Mouse (Mus musculus): ENCODE data around the gene Scg5.

The Scg5 gene

DNA sequence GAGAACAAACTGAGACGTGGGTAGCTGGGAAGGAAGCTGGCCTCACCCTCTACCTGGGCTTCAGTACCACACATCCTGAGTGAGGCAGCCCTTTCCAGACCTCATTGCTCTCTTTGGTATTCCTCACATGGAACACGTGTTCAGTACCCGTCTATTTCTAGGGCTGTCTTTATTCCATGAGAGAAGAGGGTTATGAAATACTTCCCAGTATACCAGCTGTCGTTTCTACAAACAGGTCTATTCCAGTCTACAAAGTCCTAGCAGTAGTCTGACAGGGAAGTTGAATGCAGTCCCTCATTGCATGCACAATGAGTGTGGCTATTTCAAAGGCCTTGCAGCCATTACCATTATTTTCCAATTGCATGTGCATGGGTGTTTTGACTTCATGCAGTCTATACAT is 23.2 kb downstream of the Scg5 start:
- DNase-seq = no peak

DNA sequence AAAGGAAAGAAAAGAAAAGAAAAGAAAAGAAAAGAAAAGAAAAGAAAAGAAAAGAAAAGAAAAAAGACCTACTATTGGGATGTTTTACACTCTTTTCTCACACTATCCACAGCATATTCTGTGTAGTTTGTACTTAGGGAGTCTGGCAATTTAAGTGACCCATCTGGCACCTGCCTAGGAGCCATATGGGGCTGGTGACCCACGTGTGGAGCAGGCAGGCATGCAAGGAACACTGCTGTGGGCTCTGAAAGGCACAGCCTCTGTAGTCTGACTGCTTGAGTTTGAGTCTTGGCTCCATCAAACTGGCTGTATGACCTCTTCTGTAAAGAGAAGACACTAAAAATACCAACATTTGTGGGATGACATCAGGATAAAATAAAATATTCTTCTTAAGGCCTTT is 25.2 kb downstream of the Scg5 start:
- DNase-seq = no peak

- no peak for DNase-seq
Observed at GRCm38 (mm10) chr2:113800846-113801245, 28.1 kb downstream of the Scg5 start.

- DNase-seq = no peak
Observed at GRCm38 (mm10) chr2:113798605-113799004, 30.3 kb downstream of the Scg5 start.

- no peak for DNase-seq
Observed at GRCm38 (mm10) chr2:113795186-113795585, 33.7 kb downstream of the Scg5 start.

- no peak for DNase-seq
Observed at GRCm38 (mm10) chr2:113793521-113793920, 35.4 kb downstream of the Scg5 start.

GRCm38 (mm10) chr2:113788821-113789387 is 40.0 kb downstream of the Scg5 start:
- no peak for DNase-seq

- DNase-seq = no peak
Observed at GRCm38 (mm10) chr2:113787882-113788281, 41.0 kb downstream of the Scg5 start.

- DNase-seq = no peak
Observed at GRCm38 (mm10) chr2:113784851-113785250, 44.1 kb downstream of the Scg5 start.

- no peak for DNase-seq
Observed at GRCm38 (mm10) chr2:113781521-113781920, 47.4 kb downstream of the Scg5 start.

- DNase-seq = no peak
Observed at GRCm38 (mm10) chr2:113781107-113781506, 47.8 kb downstream of the Scg5 start.

DNA sequence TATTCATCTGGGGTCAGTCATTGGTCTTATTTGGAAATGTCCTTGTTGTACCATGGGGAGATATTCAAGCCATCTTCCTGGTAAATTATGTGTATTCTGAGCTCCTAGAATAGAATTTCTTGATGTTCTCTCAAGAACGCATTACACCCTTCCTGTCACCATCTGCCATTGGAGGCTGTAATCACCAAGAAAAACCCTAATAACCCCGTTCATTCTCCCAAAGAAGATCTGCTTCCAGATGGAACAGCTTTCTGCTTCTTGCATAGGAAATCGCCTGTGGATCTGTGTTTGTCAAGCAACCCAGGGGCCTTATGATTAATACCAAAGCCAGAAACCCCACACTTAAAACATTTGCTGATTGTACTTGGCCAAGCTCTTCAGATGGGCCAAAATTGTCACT is 49.6 kb downstream of the Scg5 start:
- no peak for DNase-seq

DNA sequence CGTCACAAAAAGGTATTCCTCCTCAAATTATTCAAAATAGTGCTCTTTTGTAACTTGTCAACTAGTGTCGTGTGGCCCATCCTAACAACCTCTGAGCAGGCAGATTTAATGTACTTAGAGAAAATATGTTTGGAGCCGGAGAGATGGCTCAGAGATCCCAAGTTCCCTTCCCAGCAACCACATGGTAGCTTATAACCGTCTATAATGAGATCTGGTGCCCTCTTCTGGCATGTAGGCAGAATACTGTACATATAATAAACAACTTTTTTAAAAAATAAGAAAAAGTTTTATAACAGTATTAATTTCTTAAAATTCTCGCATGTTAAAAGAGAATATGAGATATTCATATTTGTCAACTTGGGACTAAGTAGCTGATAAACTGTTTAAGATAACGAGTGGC is 50.9 kb downstream of the Scg5 start:
- no peak for DNase-seq

GRCm38 (mm10) chr2:113776297-113776696 is 52.6 kb downstream of the Scg5 start:
- no peak for DNase-seq

GRCm38 (mm10) chr2:113774150-113774805 is 54.6 kb downstream of the Scg5 start:
- no peak for DNase-seq

DNA sequence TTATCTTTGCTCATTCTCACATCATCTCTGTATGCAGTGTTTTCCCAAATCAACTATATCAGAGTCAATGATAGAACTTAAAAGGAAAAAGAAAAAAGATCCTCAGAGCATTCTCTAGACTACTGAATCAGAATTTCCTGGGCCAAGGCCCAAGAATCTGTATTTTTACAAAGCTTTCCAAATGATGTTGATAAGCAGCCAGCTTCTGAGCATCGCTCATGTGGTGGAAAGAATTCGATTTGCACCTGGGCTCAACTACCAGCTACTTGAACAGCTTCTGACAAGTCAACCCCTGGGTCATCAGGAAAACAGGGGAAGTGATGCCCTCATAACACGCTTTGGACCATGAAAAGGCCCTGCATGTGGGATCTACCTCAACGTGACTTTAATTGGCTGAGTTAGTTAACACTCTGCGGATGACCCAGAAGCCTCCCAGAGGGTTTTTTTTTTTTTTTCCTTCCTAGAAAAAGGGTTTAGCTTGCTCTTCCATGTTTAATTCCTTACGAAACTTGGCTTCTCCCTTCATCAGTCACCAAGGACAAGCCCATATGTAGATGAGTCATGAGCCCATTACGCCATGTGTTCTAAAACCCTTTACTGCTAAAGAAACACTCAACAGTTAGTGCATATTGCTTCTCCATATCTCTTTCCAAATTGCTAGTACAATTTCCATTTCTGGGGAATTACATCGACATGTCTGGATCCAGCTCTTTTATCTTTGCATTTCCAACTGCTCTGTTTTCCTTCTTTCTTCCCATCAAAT is 60.2 kb downstream of the Scg5 start:
- no peak for DNase-seq

- no peak for DNase-seq
Observed at GRCm38 (mm10) chr2:113765885-113766284, 63.0 kb downstream of the Scg5 start.

DNA sequence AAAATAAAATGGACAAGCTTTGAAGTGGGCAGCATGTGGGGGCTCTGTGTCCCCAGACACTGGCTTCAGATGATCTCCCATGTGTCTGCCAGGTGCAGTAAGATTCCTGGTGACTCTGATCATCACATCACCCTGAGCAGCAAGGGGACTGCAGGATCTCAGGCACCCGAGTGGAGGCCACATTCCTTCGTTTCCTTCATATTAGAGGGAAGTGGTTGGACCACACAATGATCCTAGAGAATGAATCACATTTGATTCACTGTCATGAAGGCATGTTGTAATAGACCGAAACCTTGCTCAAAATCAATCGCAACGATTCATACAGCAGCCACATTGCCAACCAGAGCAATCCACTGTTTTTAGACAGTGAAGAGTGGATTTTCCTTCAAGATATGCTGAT is 64.0 kb downstream of the Scg5 start:
- no peak for DNase-seq

DNA sequence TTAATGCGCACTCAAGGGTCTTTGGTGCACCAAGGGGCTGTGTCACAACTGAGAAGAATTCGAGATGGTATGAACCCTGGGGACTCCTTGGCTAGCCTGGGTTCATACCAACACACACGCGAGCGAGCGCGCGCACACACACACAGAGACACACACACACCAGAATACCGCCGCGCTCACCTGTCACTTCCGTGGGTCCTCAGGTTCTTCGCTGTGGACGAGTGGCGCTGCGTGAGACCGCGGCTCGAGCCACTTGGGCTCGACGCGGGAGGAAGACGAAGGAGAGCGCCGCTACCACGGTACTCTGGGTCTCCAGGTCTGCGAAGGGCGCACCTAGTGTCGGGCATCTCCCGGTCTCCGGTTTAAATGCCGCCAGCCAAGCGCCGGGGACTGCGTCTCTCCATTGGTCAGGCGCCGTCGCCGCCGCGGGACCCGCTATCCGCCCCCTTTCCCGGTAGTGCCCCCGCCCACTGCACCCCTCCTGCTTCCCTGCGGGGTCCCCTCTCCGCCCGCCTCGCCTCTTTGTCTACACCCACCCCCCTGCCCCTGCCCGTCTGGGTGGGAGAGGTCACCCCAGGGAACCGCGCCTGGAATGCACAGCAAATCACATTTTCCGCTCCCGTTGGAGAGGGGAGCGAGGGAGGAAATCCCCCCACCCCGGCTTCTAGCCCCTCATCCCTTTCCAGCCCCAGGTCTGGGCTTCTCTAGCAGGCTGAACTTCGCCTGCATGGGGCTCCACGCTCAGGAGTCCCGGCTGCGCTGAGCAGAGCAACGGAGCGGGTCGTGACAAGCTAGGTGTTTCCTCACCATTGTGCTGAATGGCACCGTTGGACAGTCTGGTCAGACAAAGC is 70.4 kb downstream of the Scg5 start, which contains the start of gene Grem1:
TSS of gene Grem1 (minus strand) at position 336 of the 851 bp plus-strand sequence.
- no peak for DNase-seq

DNA sequence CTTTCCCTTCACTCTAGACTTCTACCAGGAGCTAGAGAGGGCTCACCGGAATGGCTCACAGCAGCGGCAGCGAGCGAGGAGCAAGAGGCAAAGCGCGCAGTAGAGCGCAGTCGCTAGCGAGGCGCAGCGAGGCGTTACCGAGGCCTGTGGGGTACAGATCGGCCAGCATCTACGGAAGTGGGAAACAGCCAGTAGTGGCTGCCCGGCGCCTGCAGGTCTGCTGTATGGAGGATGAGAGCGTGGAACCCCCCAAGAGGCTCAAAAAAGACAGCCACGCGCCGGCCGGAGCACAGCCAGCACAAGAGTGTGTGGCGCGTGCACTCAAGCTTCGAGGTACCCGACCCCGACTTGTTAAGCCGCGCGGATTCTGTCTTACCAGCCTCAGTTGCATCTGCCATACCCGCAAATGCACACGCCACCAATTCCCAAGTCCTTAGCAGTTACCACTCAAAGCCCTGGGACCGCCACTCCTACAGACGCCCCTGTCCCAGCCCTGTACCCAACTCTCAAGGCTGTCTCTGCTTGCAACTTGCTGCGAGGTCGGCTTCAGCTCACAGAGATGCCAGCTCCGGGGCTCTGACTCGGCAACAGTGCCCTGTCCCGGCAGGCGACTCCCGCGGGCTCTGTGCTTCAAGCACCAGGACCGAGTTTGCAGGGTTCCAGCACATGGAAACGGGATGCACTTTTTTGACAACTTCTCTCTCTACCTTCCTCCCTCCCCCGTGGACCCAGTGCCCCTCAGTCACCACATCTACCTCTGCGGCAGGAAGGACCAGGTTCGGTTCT is 71.2 kb downstream of the Scg5 start:
- no peak for DNase-seq

DNA sequence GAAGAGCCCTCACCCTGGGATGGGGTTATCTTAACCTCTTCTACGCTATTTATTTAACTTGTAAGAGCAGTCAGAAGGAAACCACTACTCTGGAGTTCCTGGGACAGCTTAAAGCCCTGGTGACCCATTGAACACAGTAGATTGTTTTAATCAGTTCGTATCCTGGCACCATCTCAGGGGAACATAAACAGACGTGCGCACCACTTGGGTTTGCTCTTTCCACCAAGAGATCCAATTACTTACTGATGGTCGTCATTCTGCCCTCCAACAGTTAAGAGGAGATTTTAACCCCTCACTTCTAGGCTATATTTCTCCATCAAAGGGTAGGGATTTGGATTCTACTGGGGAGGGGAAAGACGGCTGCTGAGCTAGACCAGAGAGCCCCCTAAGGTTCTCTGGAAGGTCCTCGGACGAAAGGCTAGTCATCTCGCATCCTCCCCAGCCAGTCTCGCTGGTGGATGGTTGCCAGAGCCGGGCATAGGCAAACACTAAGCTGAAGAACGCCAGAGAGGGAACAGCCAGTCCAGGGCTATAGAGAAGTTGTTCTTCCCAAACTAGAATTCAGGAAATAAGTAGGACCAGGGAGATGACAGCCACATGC is 71.9 kb downstream of the Scg5 start:
- no peak for DNase-seq

DNA sequence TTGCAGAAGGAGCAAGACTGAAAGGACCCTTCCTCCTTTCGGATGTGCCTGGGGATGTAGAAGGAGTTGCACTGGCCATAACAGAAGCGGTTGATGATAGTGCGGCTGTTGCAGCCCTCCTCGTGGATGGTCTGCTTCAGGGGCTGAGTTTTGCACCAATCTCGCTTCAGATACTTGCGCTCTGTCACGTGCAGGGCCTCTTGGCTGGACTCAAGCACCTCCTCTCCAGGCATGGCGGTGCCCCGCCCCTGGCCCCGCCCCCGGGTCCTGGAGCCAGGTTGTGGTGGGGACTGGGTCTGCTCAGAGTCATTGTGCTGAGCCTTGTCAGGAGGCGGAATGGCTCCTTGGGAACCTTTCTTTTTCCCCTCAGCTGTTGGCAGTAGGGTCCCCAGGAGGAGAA is 79.2 kb downstream of the Scg5 start:
- DNase-seq = no peak

All from thymus, postnatal 14 days (tissue).